Mouse (Mus musculus) liver, postnatal 0 days (tissue): ENCODE results near the gene Arid3b.

Experiments
- CTCF ChIP-seq: sonication (generic); IDR thresholded peaks from 2 replicates; pipeline ENCODE4 v1.5.1; 2016; ENCODE audit warnings: antibody characterized with exemption, low read depth
- EP300 ChIP-seq: IDR thresholded peaks from 2 replicates; pipeline ENCODE4 v1.6.1; 2016; ENCODE audit warnings: antibody characterized with exemption, low read depth, mild to moderate bottlenecking

DNA sequence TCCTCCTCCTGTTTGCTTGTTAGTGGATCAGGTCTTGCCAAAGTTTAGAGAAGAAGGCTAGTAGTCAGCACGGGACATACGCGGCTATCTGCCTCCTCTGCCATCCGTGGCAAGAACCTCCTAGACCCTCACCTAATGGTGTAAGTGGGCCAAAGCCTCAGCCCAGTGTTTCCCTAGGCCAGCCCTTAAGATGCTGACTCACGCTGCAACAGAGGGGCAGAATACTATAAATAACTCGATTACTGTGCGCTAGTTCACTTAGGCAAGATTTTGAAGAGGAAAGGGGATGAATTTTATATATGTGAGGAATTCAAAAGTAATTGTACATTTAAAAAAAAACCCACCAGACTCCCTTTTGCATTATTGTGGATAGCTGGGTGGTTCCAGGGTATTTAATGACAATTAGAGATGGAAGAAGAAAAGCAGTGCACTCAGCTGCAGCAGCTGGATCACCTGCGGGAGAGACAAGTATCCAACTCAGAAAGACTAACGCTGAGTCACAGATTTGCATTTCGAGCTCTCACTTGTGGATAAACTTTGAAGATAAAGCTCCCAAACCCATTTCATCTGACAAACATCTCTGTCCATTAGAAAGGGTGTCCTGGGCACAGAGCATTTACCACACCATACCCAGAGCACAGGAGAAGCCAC is 31.4 kb downstream of the Arid3b start:
- TF ChIP-seq CTCF (no peak), EP300 (no peak)
